Mouse (Mus musculus) c-Kit-negative CD71-positive TER-119-positive erythroid progenitor cells, embryonic 14.5 days (primary cell): ENCODE data around the gene Rexo5.

ENCODE experiments used
- DNase-seq: peaks from one replicate; pipeline ENCODE4 v3.0.0-alpha.2; 2013; ENCODE audit warnings: low read depth, low spot score

Rexo5 gene

GRCm38 (mm10) chr7:119793586-119794250 lies at the start of gene Rexo5, which contains the start of gene Eri2:
Rexo5 (plus strand) TSS chr7:119794006.
Eri2 (minus strand) TSS chr7:119794058.
- peak; percentile 64 for DNase-seq

- DNase-seq, result no peak
Measured at GRCm38 (mm10) chr7:119744321-119744720, 49.5 kb upstream of the Rexo5 start.

- DNase-seq, result no peak
Measured at GRCm38 (mm10) chr7:119745869-119746268, 47.9 kb upstream of the Rexo5 start.

GRCm38 (mm10) chr7:119748761-119749160 lies 45.0 kb upstream of the Rexo5 start:
- DNase-seq, result no peak

- no peak for DNase-seq
Measured at GRCm38 (mm10) chr7:119749942-119750341, 43.9 kb upstream of the Rexo5 start.

GRCm38 (mm10) chr7:119753696-119754095 lies 40.1 kb upstream of the Rexo5 start:
- no peak for DNase-seq

- no peak for DNase-seq
Measured at GRCm38 (mm10) chr7:119760527-119760951, 33.3 kb upstream of the Rexo5 start, which contains the start of gene Acsm3. Acsm3 (plus strand) TSS chr7:119760923.

GRCm38 (mm10) chr7:119762166-119762697 lies 31.6 kb upstream of the Rexo5 start:
- no peak for DNase-seq

GRCm38 (mm10) chr7:119764377-119764776 lies 29.4 kb upstream of the Rexo5 start:
- DNase-seq, result no peak

GRCm38 (mm10) chr7:119766996-119767395 lies 26.8 kb upstream of the Rexo5 start:
- DNase-seq, result no peak

GRCm38 (mm10) chr7:119769895-119770294 lies 23.9 kb upstream of the Rexo5 start:
- DNase-seq, result no peak

- DNase-seq, result no peak
Measured at GRCm38 (mm10) chr7:119783453-119783852, 10.4 kb upstream of the Rexo5 start.

GRCm38 (mm10) chr7:119784908-119785307 lies 8.9 kb upstream of the Rexo5 start:
- DNase-seq, result no peak

- no peak for DNase-seq
Measured at GRCm38 (mm10) chr7:119789024-119789423, 4.8 kb upstream of the Rexo5 start.

- DNase-seq, result no peak
Measured at GRCm38 (mm10) chr7:119794251-119794638, 439 bp downstream of the Rexo5 start.

- no peak for DNase-seq
Measured at GRCm38 (mm10) chr7:119795311-119795710, 1.5 kb downstream of the Rexo5 start.

- no peak for DNase-seq
Measured at GRCm38 (mm10) chr7:119800488-119800887, 6.7 kb downstream of the Rexo5 start.

GRCm38 (mm10) chr7:119800991-119801390 lies 7.2 kb downstream of the Rexo5 start:
- no peak for DNase-seq

GRCm38 (mm10) chr7:119807396-119807795 lies 13.6 kb downstream of the Rexo5 start:
- no peak for DNase-seq

- DNase-seq, result no peak
Measured at GRCm38 (mm10) chr7:119808723-119809122, 14.9 kb downstream of the Rexo5 start.

- DNase-seq, result no peak
Measured at GRCm38 (mm10) chr7:119835371-119835770, 41.6 kb downstream of the Rexo5 start.

- DNase-seq, result no peak
Measured at GRCm38 (mm10) chr7:119835996-119836777, 42.4 kb downstream of the Rexo5 start.
